Mouse (Mus musculus) frontal cortex, postnatal 14 days (tissue): ENCODE measurements around the gene Zfp317.
A peak's percentile ranks its signal among the peaks of the same experiment; 100 is the strongest.
"Not testable (repeated sequence)": the region's sequence is repeated elsewhere in the genome, so short reads cannot be mapped to it uniquely, and the experiment has no call there.

Source experiments
- DNase-seq, 2 experiments: peaks; one replicate each; pipeline ENCODE4 v3.0.0; 2022; ENCODE audit warnings: low spot score in 2 of 2

The Zfp317 gene

GRCm38 (mm10) chr9:19621843-19622822 lies at the start of gene Zfp317:
TSS of gene Zfp317 (plus strand) at chr9:19622102.
- peak; percentile 84 to 94 for DNase-seq

- no peak for DNase-seq
These were observed 39.6 kb upstream of the Zfp317 start, which contains the start of gene Olfr855 for GRCm38 (mm10) chr9:19582317-19582716. TSS of gene Olfr855 (plus strand) at chr9:19582617.

GRCm38 (mm10) chr9:19621297-19621696 lies 605 bp upstream of the Zfp317 start:
- no peak for DNase-seq

GRCm38 (mm10) chr9:19629574-19629973 lies 7.7 kb downstream of the Zfp317 start:
- no peak for DNase-seq

GRCm38 (mm10) chr9:19645193-19645592 lies 23.3 kb downstream of the Zfp317 start:
- no peak for DNase-seq

- no peak for DNase-seq
These were observed 68.4 kb downstream of the Zfp317 start for GRCm38 (mm10) chr9:19690281-19690680.

- no peak for DNase-seq
These were observed 69.5 kb downstream of the Zfp317 start for GRCm38 (mm10) chr9:19691426-19691825.

- no peak for DNase-seq
These were observed 70.5 kb downstream of the Zfp317 start for GRCm38 (mm10) chr9:19692430-19692829.

GRCm38 (mm10) chr9:19694285-19694684 lies 72.4 kb downstream of the Zfp317 start:
- not testable (repeated sequence) for DNase-seq

GRCm38 (mm10) chr9:19694898-19695379 lies 73.0 kb downstream of the Zfp317 start:
- DNase-seq: not testable (repeated sequence)
